Mouse (Mus musculus) forebrain, embryonic 11.5 days (tissue): ENCODE measurements at regions not wholly inside any gene's neighbourhood (a gene's known extent, or its start where the extent isn't known, plus 50 kb on each side); places are given as distances from the start of the nearest gene placed in this dataset.

Experiments used
- ATAC-seq: fragments of 200-750 bp; cut with Nextera tagmentation; replicated peaks from 2 replicates; pipeline ENCODE4 v1.8.0; 2017; ENCODE audit warnings: moderate TSS enrichment; ENCODE audit not compliant: low FRiP score
- DNase-seq: peaks from one replicate; pipeline ENCODE4 v3.0.0-alpha.2; 2017; ENCODE audit warnings: low spot score
- H3K27ac ChIP-seq: fragments of 300-500 bp; sonication (generic); 2 replicates; pipeline ENCODE4 v1.5.1; 2014; ENCODE audit warnings: low read depth, low read length
- H3K27me3 ChIP-seq: fragments of 300-500 bp; sonication (generic); 2 replicates; pipeline ENCODE4 v1.6.1; 2014; ENCODE audit warnings: mild to moderate bottlenecking, low read length, mixed read lengths; ENCODE audit not compliant: control insufficient read depth, insufficient read depth
- H3K36me3 ChIP-seq: fragments of 300-500 bp; sonication (generic); 2 replicates; pipeline ENCODE4 v1.6.1; 2014; ENCODE audit warnings: mild to moderate bottlenecking, low read length, moderate library complexity, mixed read lengths; ENCODE audit not compliant: control insufficient read depth, insufficient read depth
- H3K4me1 ChIP-seq: fragments of 300-500 bp; sonication (generic); replicated peaks from 2 replicates; pipeline ENCODE4 v1.6.1; 2014; ENCODE audit warnings: low read length, mixed read lengths; ENCODE audit not compliant: control insufficient read depth, insufficient read depth
- H3K4me2 ChIP-seq: fragments of 300-500 bp; sonication (generic); 2 replicates; pipeline ENCODE4 v1.6.1; 2014; ENCODE audit warnings: low read depth, mild to moderate bottlenecking, low read length, moderate library complexity, mixed read lengths; ENCODE audit not compliant: severe bottlenecking
- H3K4me3 ChIP-seq: fragments of 300-500 bp; sonication (generic); 2 replicates; pipeline ENCODE4 v1.5.1; 2014; ENCODE audit warnings: low read depth, low read length
- H3K9ac ChIP-seq: fragments of 300-500 bp; sonication (generic); 2 replicates; pipeline ENCODE4 v1.6.1; 2014; ENCODE audit warnings: low read length
- H3K9me3 ChIP-seq: fragments of 300-500 bp; sonication (generic); 2 replicates; pipeline ENCODE4 v1.6.1; 2016; ENCODE audit warnings: low read length, mixed read lengths; ENCODE audit not compliant: control insufficient read depth
- WGBS: fragments of 180-500 bp; shearing (Covaris S2); extraction: QIAGEN DNeasy Blood & Tissue Kit; methylation state at CpG from one replicate; pipeline ENCODE4 v1.1.7; 2014; 5-methylcytosine and 5-hydroxymethylcytosine counted together

- no peak for ATAC-seq
- Histone ChIP-seq H3K4me2 (no peak overlapping the region), H3K9me3 (no peaks in the 10 kb centered on the region), H3K27ac (no peak overlapping the region), H3K4me3 (no peak overlapping the region), H3K9ac (no peak overlapping the region), H3K27me3 (no peaks in the 10 kb centered on the region), H3K4me1 (no peaks in the 10 kb centered on the region), H3K36me3 (no peaks in the 10 kb centered on the region)
- 87% methylated on average over 3 of the region's 3 CpGs for WGBS
- no peak for DNase-seq
These were observed 56.6 kb downstream of the Sucnr1 start for GRCm38 (mm10) chr3:60138319-60138718.

- H3K4me2 ChIP-seq, result no peak overlapping the region
- WGBS, result 79% methylated on average over 3 of the region's 3 CpGs
These were observed 78.2 kb downstream of the Sucnr1 start for GRCm38 (mm10) chr3:60159865-60160264.

GRCm38 (mm10) chr3:60167633-60168032 lies 86.0 kb downstream of the Sucnr1 start:
- H3K27ac ChIP-seq, result no peak overlapping the region
- H3K9me3 ChIP-seq, result no peaks in the 10 kb centered on the region
- 88% methylated on average over 3 of the region's 3 CpGs for WGBS

More at GRCm38 (mm10) chr3:60159865-60160264, 78.2 kb downstream of the Sucnr1 start:
- H3K9me3 ChIP-seq, result no peaks in the 10 kb centered on the region
- no peak overlapping the region for H3K9ac ChIP-seq
- no peaks in the 10 kb centered on the region for H3K27me3 ChIP-seq
- no peak overlapping the region for H3K4me3 ChIP-seq
- ATAC-seq (no peak), DNase-seq (no peak)
- no peaks in the 10 kb centered on the region for H3K4me1 ChIP-seq
- H3K36me3 ChIP-seq, result no peaks in the 10 kb centered on the region
- H3K27ac ChIP-seq, result no peak overlapping the region

GRCm38 (mm10) chr3:60168135-60168926 lies 86.7 kb downstream of the Sucnr1 start:
- Histone ChIP-seq H3K4me1 (no peaks in the 10 kb centered on the region), H3K4me3 (no peak overlapping the region), H3K36me3 (no peaks in the 10 kb centered on the region), H3K9ac (no peak overlapping the region), H3K27me3 (no peaks in the 10 kb centered on the region), H3K27ac (no peak overlapping the region), H3K9me3 (no peaks in the 10 kb centered on the region), H3K4me2 (no peak overlapping the region)
- ATAC-seq (no peak), DNase-seq (no peak)
- 42% methylated on average over 2 of the region's 2 CpGs for WGBS

More at GRCm38 (mm10) chr3:60167633-60168032, 86.0 kb downstream of the Sucnr1 start:
- H3K36me3 ChIP-seq, result no peaks in the 10 kb centered on the region
- no peak overlapping the region for H3K4me3 ChIP-seq
- DNase-seq (no peak), ATAC-seq (no peak)
- H3K9ac ChIP-seq, result no peak overlapping the region
- no peaks in the 10 kb centered on the region for H3K4me1 ChIP-seq
- H3K4me2 ChIP-seq, result no peak overlapping the region
- no peaks in the 10 kb centered on the region for H3K27me3 ChIP-seq

GRCm38 (mm10) chr3:60169606-60170005 lies 87.9 kb downstream of the Sucnr1 start:
- Histone ChIP-seq H3K9ac (no peak overlapping the region), H3K4me3 (no peak overlapping the region), H3K4me2 (no peak overlapping the region), H3K27me3 (no peaks in the 10 kb centered on the region), H3K4me1 (no peaks in the 10 kb centered on the region), H3K27ac (no peak overlapping the region), H3K9me3 (no peaks in the 10 kb centered on the region), H3K36me3 (no peaks in the 10 kb centered on the region)
- ATAC-seq (peak; percentile 74), DNase-seq (no peak)

- no peak overlapping the region for H3K9ac ChIP-seq
- no peaks in the 10 kb centered on the region for H3K27me3 ChIP-seq
- DNase-seq (no peak), ATAC-seq (no peak)
- no peak overlapping the region for H3K4me2 ChIP-seq
- WGBS, result 88% methylated on average over 2 of the region's 2 CpGs
- no peaks in the 10 kb centered on the region for H3K36me3 ChIP-seq
- no peak overlapping the region for H3K27ac ChIP-seq
- H3K4me3 ChIP-seq, result no peak overlapping the region
- no peaks in the 10 kb centered on the region for H3K4me1 ChIP-seq
- no peaks in the 10 kb centered on the region for H3K9me3 ChIP-seq
These were observed 102.8 kb downstream of the Sucnr1 start for GRCm38 (mm10) chr3:60184481-60184880.

GRCm38 (mm10) chr3:60196031-60196430 lies 114.4 kb downstream of the Sucnr1 start:
- no peak overlapping the region for H3K4me2 ChIP-seq
- 93% methylated on average over 3 of the region's 3 CpGs for WGBS
- ATAC-seq (no peak), DNase-seq (no peak)
- no peak overlapping the region for H3K4me3 ChIP-seq
- H3K36me3 ChIP-seq, result no peaks in the 10 kb centered on the region
- H3K4me1 ChIP-seq, result no peaks in the 10 kb centered on the region
- H3K9me3 ChIP-seq, result no peaks in the 10 kb centered on the region
- H3K27me3 ChIP-seq, result no peaks in the 10 kb centered on the region
- no peak overlapping the region for H3K27ac ChIP-seq
- H3K9ac ChIP-seq, result no peak overlapping the region

GRCm38 (mm10) chr3:60207936-60208335 lies 126.3 kb downstream of the Sucnr1 start:
- no peaks in the 10 kb centered on the region for H3K27me3 ChIP-seq
- ATAC-seq (no peak), DNase-seq (no peak)
- no peak overlapping the region for H3K9ac ChIP-seq
- no peaks in the 10 kb centered on the region for H3K9me3 ChIP-seq
- no peak overlapping the region for H3K4me3 ChIP-seq
- H3K36me3 ChIP-seq, result no peaks in the 10 kb centered on the region
- 81% methylated on average over 1 of the region's 1 CpGs for WGBS
- H3K4me1 ChIP-seq, result no peaks in the 10 kb centered on the region
- H3K4me2 ChIP-seq, result no peak overlapping the region
- no peak overlapping the region for H3K27ac ChIP-seq

- no peak for DNase-seq
- 87% methylated on average over 3 of the region's 3 CpGs for WGBS
- H3K36me3 ChIP-seq, result no peaks in the 10 kb centered on the region
- no peak overlapping the region for H3K4me2 ChIP-seq
- no peak overlapping the region for H3K27ac ChIP-seq
- no peaks in the 10 kb centered on the region for H3K4me1 ChIP-seq
- no peak for ATAC-seq
- no peak overlapping the region for H3K9ac ChIP-seq
- no peak overlapping the region for H3K4me3 ChIP-seq
- no peaks in the 10 kb centered on the region for H3K9me3 ChIP-seq
- no peaks in the 10 kb centered on the region for H3K27me3 ChIP-seq
These were observed 137.3 kb downstream of the Sucnr1 start for GRCm38 (mm10) chr3:60218938-60219337.
